Mouse (Mus musculus) thymus, postnatal 0 days (tissue): Measurements from ENCODE around the gene Mpst. TPM values are rescaled to one million over a fixed set of nuclear protein-coding genes. Genes with fewer than 3 reads are reported as not detected.

ENCODE experiments used
- DNase-seq: peaks from one replicate; pipeline ENCODE4 v3.0.0-alpha.2; 2015; ENCODE audit warnings: low spot score
- polyA plus RNA-seq: library from polyadenylated mRNA; unstranded; fragments of >200 nt; fragmentation: Nextera tagmentation; extraction: Ambion mirVana; gene quantifications from 2 replicates; pipeline ENCODE4 v1.2.1, GENCODE M21; 2015

Gene Mpst
- polyA plus RNA-seq, 1 experiment from 2014 or later = 4.1 TPM

- peak; percentile 17 for DNase-seq
These were observed 2.9 kb upstream of the Mpst start for GRCm38 (mm10) chr15:78403301-78403741.

GRCm38 (mm10) chr15:78403896-78404295 lies 2.3 kb upstream of the Mpst start:
- no peak for DNase-seq

GRCm38 (mm10) chr15:78405098-78405497 lies 1.1 kb upstream of the Mpst start:
- DNase-seq = no peak

DNA sequence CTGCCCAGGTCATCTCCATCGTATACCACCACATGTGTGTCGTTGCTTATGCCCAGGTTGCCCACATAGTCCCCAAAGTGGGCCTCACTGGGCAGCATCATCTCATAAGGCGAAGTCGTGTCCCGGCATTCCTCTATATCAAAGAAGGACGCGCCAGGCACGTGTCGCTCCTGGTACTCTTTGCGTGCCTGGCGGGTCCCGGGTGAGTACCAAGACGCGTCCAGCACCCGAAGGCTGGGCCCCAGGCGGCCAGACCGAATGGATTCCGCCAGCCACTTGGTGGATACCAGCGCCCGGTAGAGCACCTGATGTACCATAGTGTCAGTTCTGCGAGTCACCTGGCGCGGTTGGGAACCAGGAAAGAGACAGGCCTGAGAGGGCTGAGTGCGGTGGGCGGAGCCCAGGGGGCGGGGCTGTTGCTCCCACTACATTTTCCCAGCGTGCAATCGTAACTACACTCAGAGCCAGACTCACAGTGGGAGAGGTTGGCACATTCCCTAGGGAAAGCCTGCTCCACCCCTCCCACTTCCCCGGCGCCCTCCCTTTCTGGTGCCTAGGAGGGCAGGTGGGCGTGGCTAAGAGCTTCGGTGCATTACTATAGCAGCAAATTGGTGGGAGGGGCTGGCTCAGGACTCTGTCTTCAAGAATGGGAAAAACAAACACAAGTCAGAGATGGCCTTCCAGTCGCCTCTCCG lies 552 bp upstream of the Mpst start, which contains the start of gene Tst:
Gene Tst, minus strand, starts transcription at position 391 of the 695 bp plus-strand sequence.
- peak; percentile 57 for DNase-seq

DNA sequence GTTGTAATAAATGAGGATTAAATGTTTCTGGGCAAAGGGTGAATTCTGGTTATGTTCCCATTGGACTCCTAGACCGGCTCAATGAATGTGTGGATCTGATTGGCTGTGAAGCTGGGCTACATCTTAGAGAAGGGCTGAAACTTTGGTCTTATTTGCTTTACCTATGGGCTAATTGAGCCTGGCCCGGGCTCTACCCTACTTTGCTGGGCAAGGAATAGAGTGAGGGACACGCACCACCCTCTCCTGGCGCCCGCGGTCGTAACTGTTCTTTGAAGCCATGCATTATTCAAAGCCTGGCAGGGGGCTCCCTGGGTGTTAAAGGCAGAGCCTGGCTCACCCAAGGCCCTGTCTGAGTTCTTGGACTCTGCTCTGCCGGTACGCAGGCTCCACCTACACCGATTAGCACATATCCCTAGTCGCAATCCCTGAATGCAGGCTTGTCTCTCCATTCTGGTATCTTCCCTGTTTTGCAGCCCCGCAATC lies 3.4 kb downstream of the Mpst start:
- no peak for DNase-seq

- no peak for DNase-seq
These were observed 7.0 kb downstream of the Mpst start for GRCm38 (mm10) chr15:78413083-78413718.

- no peak for DNase-seq
These were observed 7.5 kb downstream of the Mpst start for GRCm38 (mm10) chr15:78413719-78414117.

GRCm38 (mm10) chr15:78414157-78414556 lies 7.9 kb downstream of the Mpst start:
- no peak for DNase-seq

DNA sequence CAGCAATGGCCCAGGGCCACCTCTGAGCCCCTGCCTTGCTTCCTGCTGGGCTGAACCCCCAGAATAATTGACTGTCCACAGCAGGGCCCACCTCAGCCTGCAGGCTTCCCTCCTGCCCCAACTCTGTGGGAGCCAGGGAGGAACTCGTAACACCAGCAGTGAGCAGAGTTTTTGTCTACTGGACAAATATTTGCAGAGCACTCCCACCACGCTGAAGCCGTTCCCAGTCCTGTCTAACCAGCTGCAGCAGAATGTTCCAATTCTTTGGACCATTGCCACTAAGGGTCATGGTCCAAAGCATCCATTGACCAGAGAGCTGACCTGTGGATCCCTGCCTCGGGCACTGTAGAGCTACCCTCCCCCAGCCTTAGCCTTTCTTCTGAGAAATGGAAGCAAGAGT lies 10.7 kb downstream of the Mpst start:
- no peak for DNase-seq

DNA sequence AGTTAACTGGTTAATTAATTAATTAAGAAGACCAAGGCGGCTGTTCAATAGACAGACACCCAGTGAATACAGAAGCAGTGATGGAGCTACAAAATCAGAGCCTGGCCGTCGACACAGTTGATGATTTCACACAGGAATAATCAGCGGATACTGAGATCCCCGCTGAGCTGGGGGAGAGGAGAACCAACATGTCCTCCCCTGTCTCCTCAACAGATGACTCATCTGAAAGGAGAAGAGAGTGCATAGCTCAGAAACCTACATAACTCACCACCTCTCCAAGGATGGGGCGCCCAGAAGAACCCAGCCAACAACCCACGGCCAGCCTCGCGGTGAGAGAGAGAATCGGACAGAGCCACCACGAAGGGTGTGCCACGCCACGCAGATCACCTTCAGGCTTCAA lies 14.2 kb downstream of the Mpst start:
- DNase-seq = no peak

DNA sequence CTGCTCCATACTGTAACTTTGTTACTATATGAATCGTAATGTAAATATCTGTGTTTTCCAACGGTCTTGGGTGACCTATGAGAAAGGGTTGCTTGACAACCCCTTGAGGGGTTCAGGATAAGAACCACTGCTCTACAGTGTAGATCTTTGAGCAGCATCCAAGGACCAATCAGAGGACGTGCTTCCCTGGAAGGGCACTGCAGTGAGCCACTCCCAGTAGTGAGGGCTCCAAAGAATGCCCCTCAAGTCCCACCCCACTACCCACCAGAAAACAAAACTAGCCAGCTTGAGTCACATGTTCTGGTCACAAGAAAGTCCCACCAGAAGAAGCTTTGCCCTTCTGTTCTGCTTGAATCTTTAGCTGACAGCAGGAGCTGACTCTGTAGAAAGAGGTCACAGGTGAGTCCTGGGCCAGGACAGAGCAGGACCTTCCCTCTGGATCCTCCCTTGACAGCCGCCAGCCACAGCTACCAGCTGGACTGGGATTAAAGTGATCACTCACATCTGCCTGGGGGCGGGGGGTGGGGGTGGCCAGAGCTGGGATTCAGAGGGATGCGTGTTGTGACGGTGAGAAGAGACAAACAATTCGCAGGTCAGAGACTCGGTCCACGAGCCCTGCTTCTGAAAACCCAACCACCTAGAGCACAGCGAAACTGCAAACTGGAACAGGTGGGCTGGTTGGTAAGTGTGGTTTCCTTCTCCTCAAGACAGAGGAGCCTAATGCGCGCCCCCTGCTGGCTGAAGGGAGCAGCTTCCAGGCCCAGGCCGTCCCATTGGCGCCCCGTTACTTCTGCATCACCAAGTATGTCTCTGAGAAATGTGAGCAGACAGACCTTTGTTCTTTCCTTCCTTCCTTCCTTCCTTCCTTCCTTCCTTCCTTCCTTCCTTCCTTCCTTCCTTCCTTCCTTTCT lies 16.1 kb downstream of the Mpst start:
- peak; percentile 93 for DNase-seq

- no peak for DNase-seq
These were observed 18.3 kb downstream of the Mpst start for GRCm38 (mm10) chr15:78424507-78424906.

- no peak for DNase-seq
These were observed 19.0 kb downstream of the Mpst start for GRCm38 (mm10) chr15:78425230-78425629.

GRCm38 (mm10) chr15:78428391-78429138 lies 22.3 kb downstream of the Mpst start, which contains the start of gene Kctd17:
Gene Kctd17, plus strand, starts transcription at chr15:78428564.
- no peak for DNase-seq

GRCm38 (mm10) chr15:78429139-78429459 lies 22.9 kb downstream of the Mpst start:
- DNase-seq = no peak

DNA sequence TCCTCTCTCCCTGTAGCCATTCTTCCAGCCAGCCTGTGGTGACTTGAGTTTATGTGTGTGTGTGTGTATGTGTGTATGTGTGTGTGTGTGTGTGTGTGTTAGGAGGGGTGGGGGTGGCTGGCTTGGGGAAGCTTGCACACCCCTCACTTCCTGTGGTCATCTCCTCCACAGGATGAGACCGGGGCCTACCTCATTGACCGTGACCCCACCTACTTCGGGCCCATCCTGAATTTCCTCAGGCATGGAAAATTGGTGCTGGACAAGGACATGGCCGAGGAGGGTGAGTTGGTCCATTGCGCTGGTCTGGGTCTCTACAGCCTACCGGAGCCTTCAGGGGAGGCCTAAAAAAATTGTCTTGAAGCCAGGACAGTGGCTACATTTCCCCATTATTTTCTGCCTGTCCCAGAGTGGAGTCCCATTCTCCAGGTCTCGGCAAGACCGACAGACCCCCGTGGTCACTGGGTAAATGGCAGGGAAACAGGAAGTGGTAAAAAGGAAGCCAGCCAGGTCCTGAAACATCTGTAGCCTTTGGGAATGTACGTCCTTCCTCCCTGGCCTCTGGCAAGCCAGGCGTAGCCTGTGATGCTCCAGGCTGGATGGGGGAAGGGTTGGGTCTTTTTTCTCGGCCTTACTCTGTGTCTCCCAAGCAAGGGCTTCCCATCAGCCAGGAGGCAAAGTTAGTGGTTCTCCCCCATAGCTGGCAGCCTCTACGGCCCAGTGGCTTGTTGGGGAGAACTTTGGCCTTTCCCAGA lies 23.8 kb downstream of the Mpst start:
- DNase-seq = no peak

GRCm38 (mm10) chr15:78430874-78431273 lies 24.7 kb downstream of the Mpst start:
- DNase-seq = no peak

DNA sequence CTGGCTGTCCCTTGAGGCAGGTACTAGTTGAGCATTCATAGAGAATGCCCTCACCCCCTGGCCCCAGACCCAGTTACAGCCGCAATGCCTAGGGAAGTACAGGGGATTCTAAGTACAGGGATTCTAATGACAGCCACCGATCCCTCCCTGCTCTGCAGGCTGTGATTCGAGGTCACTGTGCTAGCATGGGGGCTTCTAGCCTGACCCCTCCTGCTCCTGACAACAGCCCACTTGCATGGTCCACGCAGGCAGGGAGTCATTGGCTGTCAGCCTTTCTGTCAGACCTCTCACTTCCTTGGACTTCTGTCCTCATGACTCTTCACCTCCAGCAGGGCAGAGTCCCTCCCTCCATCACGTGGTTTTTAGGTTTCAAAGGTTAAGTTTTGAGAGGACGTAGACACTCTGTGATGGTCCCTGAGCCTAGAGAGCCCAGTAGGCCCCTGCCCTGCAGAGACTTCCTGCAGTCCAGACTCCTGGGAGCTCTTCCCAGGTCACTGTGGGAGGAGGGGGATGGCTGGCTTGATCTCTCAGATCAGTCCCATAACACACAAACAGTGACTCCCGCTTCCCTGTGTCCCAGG lies 25.4 kb downstream of the Mpst start:
- no peak for DNase-seq

GRCm38 (mm10) chr15:78434896-78435520 lies 28.8 kb downstream of the Mpst start:
- peak; percentile 75 for DNase-seq
